Mouse (Mus musculus): ENCODE results near the gene Hnrnpa0.

- TF ChIP-seq CTCF (IDR thresholded peaks at IDR 0.05; ENCODE audit: borderline replicate concordance, control insufficient read depth, extremely low read depth, insufficient read depth, low read length, poor library complexity) (no peak), POLR2A (IDR thresholded peaks at IDR 0.05; ENCODE audit: control insufficient read depth, extremely low read depth, insufficient read depth, low read length, poor library complexity) (no peak)
These were observed 39.8 kb upstream of the Hnrnpa0 start for GRCm38 (mm10) chr13:58168119-58168518.
